Mouse (Mus musculus) kidney, embryonic 16.5 days (tissue): ENCODE measurements around the gene Pde8a. TPM values are rescaled to one million over a fixed set of nuclear protein-coding genes. Genes with fewer than 3 reads are reported as not detected.
"Not testable (repeated sequence)": the region's sequence is repeated elsewhere in the genome, so short reads cannot be mapped to it uniquely, and the experiment has no call there.

Experiments
- ATAC-seq: fragments of 200-750 bp; cut with Nextera tagmentation; 2 replicates; pipeline ENCODE4 v1.8.0; 2017; ENCODE audit warnings: moderate TSS enrichment; ENCODE audit not compliant: low FRiP score, low TSS enrichment
- H3K27ac ChIP-seq: fragments of 300-500 bp; sonication (generic); 2 replicates; pipeline ENCODE4 v1.5.1; 2014; ENCODE audit warnings: low read length
- H3K27me3 ChIP-seq: fragments of 300-500 bp; sonication (generic); 2 replicates; pipeline ENCODE4 v1.6.1; 2014; ENCODE audit warnings: low read length, control low read depth, mixed read lengths; ENCODE audit not compliant: insufficient read depth
- H3K36me3 ChIP-seq: fragments of 300-500 bp; sonication (generic); 2 replicates; pipeline ENCODE4 v1.6.1; 2014; ENCODE audit warnings: low read length, control low read depth, mixed read lengths; ENCODE audit not compliant: insufficient read depth
- H3K4me1 ChIP-seq: fragments of 300-500 bp; sonication (generic); 2 replicates; pipeline ENCODE4 v1.6.1; 2014; ENCODE audit warnings: low read length, control low read depth, mixed read lengths; ENCODE audit not compliant: insufficient read depth
- H3K4me2 ChIP-seq: fragments of 300-500 bp; sonication (generic); replicated peaks from 2 replicates; pipeline ENCODE4 v1.6.1; 2014; ENCODE audit warnings: low read depth, low read length
- H3K4me3 ChIP-seq: fragments of 300-500 bp; sonication (generic); 2 replicates; pipeline ENCODE4 v1.5.1; 2014; ENCODE audit warnings: mild to moderate bottlenecking, low read length
- H3K9ac ChIP-seq: fragments of 300-500 bp; sonication (generic); replicated peaks from 2 replicates; pipeline ENCODE4 v1.6.1; 2014; ENCODE audit warnings: low read length
- H3K9me3 ChIP-seq: fragments of 300-500 bp; sonication (generic); 2 replicates; pipeline ENCODE4 v1.6.1; 2016; ENCODE audit warnings: low read length, control low read depth
- WGBS: fragments of 180-500 bp; shearing (Covaris S2); extraction: QIAGEN DNeasy Blood & Tissue Kit; methylation state at CpG from one replicate; pipeline ENCODE4 v1.1.7; 2014; 5-methylcytosine and 5-hydroxymethylcytosine counted together
- polyA plus RNA-seq: library from polyadenylated mRNA; unstranded; fragments of >200 nt; fragmentation: Nextera tagmentation; extraction: Ambion mirVana; gene quantifications from 2 replicates; pipeline ENCODE4 v1.2.1, GENCODE M21; 2015

The Pde8a gene
- polyA plus RNA-seq, 1 experiment from 2014 or later, result 5.9 TPM

DNA sequence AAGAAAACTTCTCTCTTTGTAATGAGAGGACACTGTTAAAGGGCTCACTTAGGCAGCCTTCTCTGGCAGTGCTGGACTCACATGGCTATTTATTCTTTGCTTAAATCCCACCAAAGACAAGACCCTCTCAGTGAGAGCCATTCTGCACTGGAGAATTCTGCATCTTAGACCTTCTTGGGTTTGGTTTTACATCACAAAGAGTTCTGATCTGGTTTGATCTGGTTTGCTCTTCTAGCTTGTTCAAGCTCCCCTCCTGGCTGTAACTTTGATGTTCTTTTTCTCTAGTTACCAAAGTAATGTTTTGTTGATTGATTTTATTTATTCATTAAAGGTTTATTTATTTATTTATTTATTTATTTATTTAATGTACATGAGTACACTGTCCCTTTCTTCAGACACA lies 30.2 kb upstream of the Pde8a start:
- Histone ChIP-seq H3K9ac (no peak overlapping the region), H3K27me3 (no peaks in the 10 kb centered on the region), H3K4me2 (no peak overlapping the region), H3K9me3 (no peaks in the 10 kb centered on the region), H3K4me1 (no peaks in the 10 kb centered on the region), H3K36me3 (no peaks in the 10 kb centered on the region), H3K4me3 (no peak overlapping the region), H3K27ac (no peak overlapping the region)
- ATAC-seq, result no peak

DNA sequence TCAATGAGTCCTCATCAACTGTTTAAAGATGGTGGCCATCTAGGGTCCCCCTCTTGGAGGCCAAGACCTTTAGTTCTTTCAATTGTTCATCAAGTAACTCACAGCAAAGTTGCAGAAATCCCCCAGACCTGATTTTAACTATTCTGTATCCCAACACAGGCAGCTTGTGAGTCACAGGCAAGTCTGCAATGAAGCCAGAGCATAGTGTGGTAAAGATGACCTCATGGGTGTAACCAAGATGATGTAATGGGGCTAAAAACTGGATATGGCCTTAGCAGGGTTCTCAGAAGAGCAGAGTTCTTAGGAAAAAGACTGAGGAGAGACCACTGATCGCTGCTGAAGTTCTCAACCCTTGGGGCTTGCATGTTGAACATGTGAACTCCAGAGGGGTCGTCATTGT lies 29.3 kb upstream of the Pde8a start:
- H3K9ac ChIP-seq, result no peak overlapping the region
- H3K36me3 ChIP-seq, result no peaks in the 10 kb centered on the region
- no peak overlapping the region for H3K27ac ChIP-seq
- H3K4me2 ChIP-seq, result no peak overlapping the region
- WGBS, result 90% methylated on average over 2 of the region's 2 CpGs
- ATAC-seq, result no peak
- no peaks in the 10 kb centered on the region for H3K27me3 ChIP-seq
- H3K4me3 ChIP-seq, result no peak overlapping the region
- no peaks in the 10 kb centered on the region for H3K9me3 ChIP-seq
- H3K4me1 ChIP-seq, result no peaks in the 10 kb centered on the region

DNA sequence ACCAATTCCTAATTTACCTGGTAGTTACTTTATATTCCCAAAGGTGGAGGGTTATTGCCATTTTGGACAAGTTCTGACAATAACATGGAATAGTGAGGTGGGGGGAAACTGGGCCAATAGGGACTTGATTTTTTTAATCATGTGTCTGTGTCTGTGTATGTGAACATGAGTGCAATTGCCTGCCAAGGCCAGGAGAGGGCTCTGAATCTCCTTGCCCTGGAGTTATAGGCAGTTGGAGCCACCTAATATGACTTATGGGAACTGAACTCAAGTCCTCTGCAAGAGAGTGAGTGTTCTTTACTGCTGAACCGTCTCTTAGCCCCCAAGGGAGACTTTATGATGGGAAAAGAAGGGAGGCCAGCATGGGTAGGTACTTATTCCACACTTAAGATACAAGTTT lies 28.7 kb upstream of the Pde8a start:
- Histone ChIP-seq H3K36me3 (no peaks in the 10 kb centered on the region), H3K27ac (no peak overlapping the region), H3K4me3 (no peak overlapping the region), H3K9ac (no peak overlapping the region), H3K9me3 (no peaks in the 10 kb centered on the region), H3K4me1 (no peaks in the 10 kb centered on the region), H3K27me3 (no peaks in the 10 kb centered on the region), H3K4me2 (no peak overlapping the region)
- no peak for ATAC-seq
- WGBS, result 73% methylated on average over 1 of the region's 1 CpGs

DNA sequence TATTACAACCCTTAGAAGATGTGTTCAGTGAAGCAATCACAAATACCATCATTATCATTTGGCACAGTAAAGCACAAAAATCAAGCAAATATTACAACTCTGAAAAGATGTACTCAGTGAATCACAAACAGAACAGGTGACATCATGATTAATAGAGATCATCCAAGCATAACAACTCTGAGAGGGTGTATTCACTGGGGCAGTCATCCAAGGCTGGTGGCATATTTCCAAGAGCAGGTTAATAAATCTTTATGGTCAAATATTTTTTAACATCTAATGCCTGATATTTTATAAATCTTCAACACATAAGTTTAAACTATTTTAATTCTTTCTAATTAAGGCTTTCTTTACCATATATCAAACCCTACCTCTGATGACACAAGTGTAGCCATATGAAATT lies 27.4 kb upstream of the Pde8a start:
- H3K27ac ChIP-seq, H3K36me3 ChIP-seq, ATAC-seq, H3K4me2 ChIP-seq, H3K4me1 ChIP-seq, H3K9ac ChIP-seq, H3K9me3 ChIP-seq, H3K4me3 ChIP-seq, H3K27me3 ChIP-seq: not testable (repeated sequence)

DNA sequence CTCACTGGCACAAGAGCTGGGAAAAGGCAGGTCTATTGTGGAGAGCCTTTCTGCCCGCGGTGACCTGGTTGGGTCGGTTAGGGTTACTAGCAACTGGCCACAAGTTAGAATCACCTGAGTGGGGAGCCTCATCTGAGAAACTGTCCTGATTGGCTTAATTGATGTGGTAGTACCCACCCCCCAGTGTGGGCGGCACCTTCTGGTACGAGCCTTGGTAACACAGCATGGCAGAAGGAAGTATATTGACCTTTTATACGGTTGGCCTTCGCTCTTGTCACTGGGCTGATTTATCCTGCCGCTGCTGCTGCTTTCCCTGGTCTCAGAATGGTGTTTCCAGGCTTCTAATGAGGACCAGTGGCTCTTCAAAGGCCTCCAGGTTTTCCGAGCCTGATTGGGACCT lies 24.2 kb upstream of the Pde8a start:
- Histone ChIP-seq H3K27me3 (no peaks in the 10 kb centered on the region), H3K4me2 (no peak overlapping the region), H3K36me3 (no peaks in the 10 kb centered on the region), H3K4me1 (no peaks in the 10 kb centered on the region), H3K27ac (no peak overlapping the region), H3K9me3 (no peaks in the 10 kb centered on the region), H3K9ac (no peak overlapping the region), H3K4me3 (no peak overlapping the region)
- ATAC-seq, result no peak
- 61% methylated on average over 9 of the region's 9 CpGs for WGBS

DNA sequence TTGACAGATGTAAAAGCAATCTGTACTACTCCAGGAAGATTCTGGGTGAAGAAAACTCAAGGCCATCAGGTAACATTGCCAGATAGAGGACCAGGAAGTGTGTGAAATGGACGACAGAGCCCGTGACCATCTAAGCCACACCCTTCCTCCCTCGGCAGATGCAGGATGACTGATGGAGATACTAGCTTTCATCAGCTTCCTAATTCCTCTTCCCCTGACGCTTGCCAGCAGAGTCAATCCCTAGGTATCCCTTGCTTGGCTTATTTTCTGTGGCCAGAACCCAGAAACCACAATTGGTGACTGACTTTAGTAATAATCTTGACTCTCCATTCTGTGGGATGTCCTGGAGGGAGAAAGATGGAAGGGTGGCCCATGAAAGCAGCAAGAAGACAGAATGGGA lies 17.9 kb upstream of the Pde8a start:
- Histone ChIP-seq H3K27ac (no peak overlapping the region), H3K36me3 (no peaks in the 10 kb centered on the region), H3K9me3 (no peaks in the 10 kb centered on the region), H3K27me3 (no peaks in the 10 kb centered on the region), H3K9ac (no peak overlapping the region), H3K4me3 (no peak overlapping the region), H3K4me2 (no peak overlapping the region), H3K4me1 (peaks cover 11% of the 10 kb centered on the region)
- 51% methylated on average over 4 of the region's 4 CpGs for WGBS
- no peak for ATAC-seq

DNA sequence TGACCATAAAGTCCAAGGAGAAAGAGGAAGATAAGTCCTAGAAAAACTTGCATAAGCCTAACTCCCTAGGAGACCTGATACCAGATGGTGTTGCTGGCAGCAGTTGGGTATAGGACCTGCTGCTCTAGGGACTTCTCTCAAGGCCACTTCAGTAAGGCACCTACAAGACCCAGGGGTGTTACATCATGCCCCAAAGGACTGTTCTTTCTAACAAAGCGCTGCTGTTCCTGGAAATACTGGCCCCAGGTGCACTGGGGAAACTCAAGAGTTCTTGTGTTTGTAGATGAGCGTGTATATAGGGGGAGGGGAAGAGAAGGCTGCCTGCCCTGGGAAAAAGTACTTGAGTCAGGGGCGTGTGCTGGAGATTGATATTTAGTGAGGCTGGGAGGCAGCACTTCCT lies 16.6 kb upstream of the Pde8a start:
- Histone ChIP-seq H3K27me3 (no peaks in the 10 kb centered on the region), H3K4me1 (peaks cover 11% of the 10 kb centered on the region), H3K4me2 (no peak overlapping the region), H3K9me3 (no peaks in the 10 kb centered on the region), H3K9ac (no peak overlapping the region), H3K36me3 (no peaks in the 10 kb centered on the region), H3K27ac (no peak overlapping the region), H3K4me3 (no peak overlapping the region)
- WGBS, result 68% methylated on average over 3 of the region's 3 CpGs
- no peak for ATAC-seq

DNA sequence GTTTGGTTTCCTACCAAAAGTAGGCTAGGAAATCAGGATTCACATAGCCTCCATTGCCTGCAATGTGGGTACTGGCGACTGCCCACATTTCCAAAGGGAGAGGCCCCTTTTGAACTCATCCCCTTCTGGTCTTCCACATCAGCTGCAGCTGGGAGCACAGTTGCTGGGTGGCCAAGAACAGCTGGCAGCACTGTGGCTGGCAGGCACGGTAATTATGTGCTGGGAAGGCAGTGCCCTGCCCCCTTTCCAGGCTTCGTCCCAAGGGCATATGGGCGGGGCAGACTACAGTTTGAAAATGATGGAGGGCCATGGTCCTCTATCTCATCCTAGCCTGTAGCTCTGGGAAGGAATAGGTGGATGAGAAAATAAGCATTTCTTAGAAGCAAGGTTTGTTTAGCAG lies 14.9 kb upstream of the Pde8a start:
- H3K9me3 ChIP-seq, result no peaks in the 10 kb centered on the region
- peak; percentile 40; the same call in 1 of the 2 replicates for ATAC-seq
- H3K4me3 ChIP-seq, result no peak overlapping the region
- 0 out of 2 replicates have a peak overlapping the region, but pooled peaks have one; percentile 17 for H3K27ac ChIP-seq
- no peak overlapping the region for H3K9ac ChIP-seq
- H3K27me3 ChIP-seq, result no peaks in the 10 kb centered on the region
- H3K36me3 ChIP-seq, result no peaks in the 10 kb centered on the region
- 35% methylated on average over 4 of the region's 4 CpGs for WGBS
- H3K4me2 ChIP-seq, result no peak overlapping the region; the same call in 1 of the 2 replicates
- peaks cover 16% of the 10 kb centered on the region for H3K4me1 ChIP-seq

DNA sequence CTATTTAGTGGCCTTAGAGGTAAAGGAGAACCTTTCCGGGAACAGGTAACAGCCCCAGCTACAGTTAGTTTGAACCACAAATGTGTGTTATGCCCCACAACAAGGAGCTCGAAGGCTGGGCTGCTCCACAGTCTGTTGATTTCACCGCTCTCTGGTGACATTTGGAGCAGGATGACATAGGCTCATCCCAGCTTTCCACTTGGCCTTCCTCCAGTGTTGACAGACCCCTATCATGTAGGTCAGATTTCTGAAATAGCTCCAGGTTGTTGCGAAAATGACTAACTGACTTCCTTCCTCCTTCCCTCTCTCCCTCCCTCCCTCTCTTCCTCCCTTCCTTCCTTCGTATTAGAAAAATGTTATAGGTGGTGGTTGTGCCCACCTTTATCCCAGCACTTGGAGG lies 14.3 kb upstream of the Pde8a start:
- no peaks in the 10 kb centered on the region for H3K9me3 ChIP-seq
- 0 out of 2 replicates have a peak overlapping the region, but pooled peaks have one; percentile 17 for H3K27ac ChIP-seq
- no peaks in the 10 kb centered on the region for H3K27me3 ChIP-seq
- H3K4me3 ChIP-seq, result no peak overlapping the region
- 31% methylated on average over 5 of the region's 5 CpGs for WGBS
- no peak overlapping the region for H3K9ac ChIP-seq
- H3K4me2 ChIP-seq, result no peak overlapping the region; the same call in 1 of the 2 replicates
- peaks cover 16% of the 10 kb centered on the region for H3K4me1 ChIP-seq
- ATAC-seq, result no peak
- no peaks in the 10 kb centered on the region for H3K36me3 ChIP-seq

DNA sequence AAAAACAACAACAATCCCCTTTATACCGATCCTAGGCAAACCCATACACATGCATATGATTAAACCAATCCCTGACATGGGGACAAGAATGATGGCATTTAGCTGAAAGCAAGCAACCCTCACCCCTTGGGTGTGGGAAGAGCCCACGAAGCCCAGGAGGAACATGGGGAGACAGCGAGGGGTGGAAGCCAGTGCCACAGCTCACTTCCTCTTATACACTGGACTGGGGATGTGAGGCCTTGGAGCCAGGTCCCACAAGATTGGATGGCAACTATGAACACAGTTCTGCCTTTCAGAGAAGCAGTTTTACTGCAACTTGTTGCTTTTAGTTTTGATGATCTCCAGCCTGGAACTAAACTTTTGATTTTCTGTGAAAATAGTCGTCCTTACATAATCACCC lies 13.6 kb upstream of the Pde8a start:
- WGBS, result 40% methylated on average over 4 of the region's 4 CpGs
- H3K4me3 ChIP-seq, result no peak overlapping the region
- no peak for ATAC-seq
- no peaks in the 10 kb centered on the region for H3K27me3 ChIP-seq
- no peak overlapping the region for H3K27ac ChIP-seq
- H3K36me3 ChIP-seq, result no peaks in the 10 kb centered on the region
- no peak overlapping the region for H3K9ac ChIP-seq
- no peaks in the 10 kb centered on the region for H3K9me3 ChIP-seq
- peaks cover 16% of the 10 kb centered on the region for H3K4me1 ChIP-seq
- H3K4me2 ChIP-seq, result no peak overlapping the region

DNA sequence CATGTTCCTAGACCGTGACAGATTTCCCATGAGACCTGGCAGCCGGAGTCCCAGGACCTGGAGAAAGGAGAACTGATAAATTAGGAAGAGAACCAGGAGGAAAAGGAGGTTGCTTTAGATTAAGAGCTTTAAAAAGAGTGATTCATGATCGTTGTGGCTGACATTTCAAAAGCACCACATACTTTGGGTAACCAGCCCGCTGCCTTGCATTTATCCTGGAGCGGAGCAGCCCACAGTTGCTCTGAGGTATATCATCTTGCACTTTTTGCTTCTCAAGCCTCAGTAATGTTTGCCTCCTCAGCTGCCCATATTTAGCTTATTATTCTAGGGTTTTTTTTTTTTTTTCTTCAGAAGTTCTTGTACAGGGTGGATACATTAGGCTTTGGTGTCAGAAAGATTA lies 11.0 kb upstream of the Pde8a start:
- no peak overlapping the region for H3K9ac ChIP-seq
- H3K36me3 ChIP-seq, result no peaks in the 10 kb centered on the region
- H3K27me3 ChIP-seq, result no peaks in the 10 kb centered on the region
- no peak overlapping the region for H3K4me2 ChIP-seq
- peaks cover 16% of the 10 kb centered on the region for H3K4me1 ChIP-seq
- no peak for ATAC-seq
- no peak overlapping the region for H3K4me3 ChIP-seq
- 19% methylated on average over 5 of the region's 5 CpGs for WGBS
- H3K27ac ChIP-seq, result no peak overlapping the region
- no peaks in the 10 kb centered on the region for H3K9me3 ChIP-seq
